Mouse (Mus musculus): ENCODE data around the gene Lrpprc. TPM values are rescaled to one million over a fixed set of nuclear protein-coding genes. Genes with fewer than 3 reads are reported as not detected.
"Not testable (repeated sequence)": the region's sequence is repeated elsewhere in the genome, so short reads cannot be mapped to it uniquely, and the experiment has no call there.

Gene Lrpprc
- total and polyA plus RNA-seq, 2 experiments, result 17.4 to 103 TPM

- H3K27ac ChIP-seq (replicated peaks; ENCODE audit: insufficient read depth, low read depth, low read length), result no peak overlapping the region
- TF ChIP-seq POLR2A (IDR thresholded peaks at IDR 0.05; ENCODE audit: extremely low read depth, insufficient read depth, low read length) (no peak), CTCF (IDR thresholded peaks at IDR 0.05; ENCODE audit: low read depth, low read length) (no peak)
- no peak overlapping the region for H3K9ac ChIP-seq (ENCODE audit: low read depth, low read length)
- no peak overlapping the region for H3K4me3 ChIP-seq (ENCODE audit: insufficient read depth, low read depth, low read length)
- no peaks in the 10 kb centered on the region for H3K4me1 ChIP-seq (ENCODE audit: control insufficient read depth, insufficient read depth, low read length)
- H3K27me3 ChIP-seq (ENCODE audit: control insufficient read depth, insufficient read depth, low read length), result no peaks in the 10 kb centered on the region
- H3K79me2 ChIP-seq (ENCODE audit: control insufficient read depth, insufficient read depth, low read length), result no peaks in the 10 kb centered on the region
- 82% methylated on average over 5 of the region's 5 CpGs for WGBS
- DNase-seq (ENCODE audit: extremely low read depth, low read depth, low spot score), result no peak
- no peaks in the 10 kb centered on the region for H3K36me3 ChIP-seq (ENCODE audit: control insufficient read depth, insufficient read depth, low read length)
Measured at GRCm38 (mm10) chr17:84818390-84818789, 27.8 kb upstream of the Lrpprc start.

GRCm38 (mm10) chr17:84816014-84816461 lies 25.4 kb upstream of the Lrpprc start:
- Histone ChIP-seq H3K4me3 (ENCODE audit: insufficient read depth, low read depth, low read length) (no peak overlapping the region), H3K27ac (replicated peaks; ENCODE audit: insufficient read depth, low read depth, low read length) (no peak overlapping the region), H3K27me3 (ENCODE audit: control insufficient read depth, insufficient read depth, low read length) (no peaks in the 10 kb centered on the region), H3K4me1 (ENCODE audit: control insufficient read depth, insufficient read depth, low read length) (no peaks in the 10 kb centered on the region), H3K36me3 (ENCODE audit: control insufficient read depth, insufficient read depth, low read length) (no peaks in the 10 kb centered on the region), H3K79me2 (ENCODE audit: control insufficient read depth, insufficient read depth, low read length) (no peaks in the 10 kb centered on the region), H3K9ac (ENCODE audit: low read depth, low read length) (no peak overlapping the region)
- WGBS, result 82% methylated on average over 9 of the region's 9 CpGs
- TF ChIP-seq CTCF (IDR thresholded peaks at IDR 0.05; ENCODE audit: low read depth, low read length) (no peak), POLR2A (IDR thresholded peaks at IDR 0.05; ENCODE audit: extremely low read depth, insufficient read depth, low read length) (no peak)
- no peak for DNase-seq (ENCODE audit: extremely low read depth, low read depth, low spot score)

- no peak for DNase-seq (ENCODE audit: extremely low read depth, low read depth, low spot score)
- Histone ChIP-seq H3K36me3 (ENCODE audit: control insufficient read depth, insufficient read depth, low read length) (no peaks in the 10 kb centered on the region), H3K4me3 (ENCODE audit: insufficient read depth, low read depth, low read length) (no peak overlapping the region), H3K79me2 (ENCODE audit: control insufficient read depth, insufficient read depth, low read length) (no peaks in the 10 kb centered on the region), H3K27me3 (ENCODE audit: control insufficient read depth, insufficient read depth, low read length) (no peaks in the 10 kb centered on the region), H3K4me1 (ENCODE audit: control insufficient read depth, insufficient read depth, low read length) (no peaks in the 10 kb centered on the region), H3K27ac (replicated peaks; ENCODE audit: insufficient read depth, low read depth, low read length) (no peak overlapping the region), H3K9ac (ENCODE audit: low read depth, low read length) (no peak overlapping the region)
- TF ChIP-seq CTCF (IDR thresholded peaks at IDR 0.05; ENCODE audit: low read depth, low read length) (no peak), POLR2A (IDR thresholded peaks at IDR 0.05; ENCODE audit: extremely low read depth, insufficient read depth, low read length) (no peak)
- WGBS, result 77% methylated on average over 7 of the region's 7 CpGs
Measured at GRCm38 (mm10) chr17:84814905-84815304, 24.3 kb upstream of the Lrpprc start.

GRCm38 (mm10) chr17:84814192-84814591 lies 23.6 kb upstream of the Lrpprc start:
- 79% methylated on average over 14 of the region's 14 CpGs for WGBS
- not testable (repeated sequence) for H3K36me3 ChIP-seq (ENCODE audit: control insufficient read depth, insufficient read depth, low read length); H3K9ac ChIP-seq (ENCODE audit: low read depth, low read length); H3K4me3 ChIP-seq (ENCODE audit: insufficient read depth, low read depth, low read length); H3K27ac ChIP-seq (replicated peaks; ENCODE audit: insufficient read depth, low read depth, low read length); DNase-seq (ENCODE audit: extremely low read depth, low read depth, low spot score); H3K79me2 ChIP-seq (ENCODE audit: control insufficient read depth, insufficient read depth, low read length); H3K27me3 ChIP-seq (ENCODE audit: control insufficient read depth, insufficient read depth, low read length); H3K4me1 ChIP-seq (ENCODE audit: control insufficient read depth, insufficient read depth, low read length)

- no peak overlapping the region for H3K9ac ChIP-seq (ENCODE audit: low read depth, low read length)
- H3K36me3 ChIP-seq (ENCODE audit: control insufficient read depth, insufficient read depth, low read length), result no peaks in the 10 kb centered on the region
- H3K79me2 ChIP-seq (ENCODE audit: control insufficient read depth, insufficient read depth, low read length), result peaks cover 18% of the 10 kb centered on the region
- H3K4me1 ChIP-seq (ENCODE audit: control insufficient read depth, insufficient read depth, low read length), result peaks cover 10% of the 10 kb centered on the region
- WGBS, result 79% methylated on average over 5 of the region's 5 CpGs
- H3K27ac ChIP-seq (replicated peaks; ENCODE audit: insufficient read depth, low read depth, low read length), result no peak overlapping the region
- no peak for TF ChIP-seq CTCF (IDR thresholded peaks at IDR 0.05; ENCODE audit: low read depth, low read length)
- TF ChIP-seq POLR2A (IDR thresholded peaks at IDR 0.05; ENCODE audit: extremely low read depth, insufficient read depth, low read length), result no peak
- H3K27me3 ChIP-seq (ENCODE audit: control insufficient read depth, insufficient read depth, low read length), result no peaks in the 10 kb centered on the region
- DNase-seq (ENCODE audit: extremely low read depth, low read depth, low spot score), result no peak
- H3K4me3 ChIP-seq (ENCODE audit: insufficient read depth, low read depth, low read length), result no peak overlapping the region
Measured at GRCm38 (mm10) chr17:84792006-84792405, 1.4 kb upstream of the Lrpprc start.

- Histone ChIP-seq H3K36me3 (ENCODE audit: control insufficient read depth, insufficient read depth, low read length) (no peaks in the 10 kb centered on the region; the same call in 1 of the 2 replicates), H3K4me3 (ENCODE audit: insufficient read depth, low read depth, low read length) (peak overlapping the region; percentile 96), H3K79me2 (ENCODE audit: control insufficient read depth, insufficient read depth, low read length) (peaks cover 26% of the 10 kb centered on the region), H3K27ac (replicated peaks; ENCODE audit: insufficient read depth, low read depth, low read length) (peak overlapping the region; percentile 41), H3K4me1 (ENCODE audit: control insufficient read depth, insufficient read depth, low read length) (peaks cover 10% of the 10 kb centered on the region), H3K9ac (ENCODE audit: low read depth, low read length) (peak overlapping the region; percentile 70), H3K27me3 (ENCODE audit: control insufficient read depth, insufficient read depth, low read length) (no peaks in the 10 kb centered on the region)
- no peak for DNase-seq (ENCODE audit: extremely low read depth, low read depth, low spot score)
- TF ChIP-seq CTCF (IDR thresholded peaks at IDR 0.05; ENCODE audit: low read depth, low read length) (no peak), POLR2A (IDR thresholded peaks at IDR 0.05; ENCODE audit: extremely low read depth, insufficient read depth, low read length) (no peak)
- WGBS, result 3% methylated on average over 8 of the region's 8 CpGs
Measured at GRCm38 (mm10) chr17:84791156-84791555, 567 bp upstream of the Lrpprc start.

All from liver, adult 2 months (tissue).